Mouse (Mus musculus) forebrain, embryonic 10.5 days (tissue): ENCODE data around the gene Mob3b. TPM values are rescaled to one million over a fixed set of nuclear protein-coding genes. Genes with fewer than 3 reads are reported as not detected.

Source experiments
- DNase-seq: peaks from one replicate; pipeline ENCODE4 v3.0.0-alpha.2; 2017; ENCODE audit warnings: low spot score; ENCODE audit errors: extremely low spot score
- H3K27ac ChIP-seq: fragments of 300-500 bp; sonication (generic); 2 replicates; pipeline ENCODE4 v1.5.1; 2016; ENCODE audit warnings: mild to moderate bottlenecking
- H3K27me3 ChIP-seq: fragments of 300-500 bp; sonication (generic); 2 replicates; pipeline ENCODE4 v1.6.1; 2016; ENCODE audit warnings: mild to moderate bottlenecking; ENCODE audit not compliant: poor library complexity, severe bottlenecking
- H3K36me3 ChIP-seq: fragments of 300-500 bp; sonication (generic); replicated peaks from 2 replicates; pipeline ENCODE4 v1.6.1; 2016; ENCODE audit warnings: mild to moderate bottlenecking, moderate library complexity
- H3K4me1 ChIP-seq: fragments of 300-500 bp; sonication (generic); 2 replicates; pipeline ENCODE4 v1.6.1; 2016
- H3K4me3 ChIP-seq: fragments of 300-500 bp; sonication (generic); 2 replicates; pipeline ENCODE4 v1.5.1; 2016; ENCODE audit warnings: mild to moderate bottlenecking, moderate library complexity
- H3K9me3 ChIP-seq: fragments of 300-500 bp; sonication (generic); 2 replicates; pipeline ENCODE4 v1.6.1; 2016; ENCODE audit warnings: mild to moderate bottlenecking, moderate library complexity
- WGBS: fragments of 180-500 bp; shearing (Covaris S2); methylation state at CpG from one replicate; pipeline ENCODE4 v1.1.7; 2016; 5-methylcytosine and 5-hydroxymethylcytosine counted together
- polyA plus RNA-seq: library from polyadenylated mRNA; unstranded; fragments of >200 nt; fragmentation: Nextera tagmentation; extraction: Ambion mirVana; gene quantifications from 2 replicates; pipeline ENCODE4 v1.2.1, GENCODE M21; 2016

Mob3b gene
- polyA plus RNA-seq, 1 experiment from 2014 or later = 24.1 TPM

- no peak overlapping the region for H3K4me3 ChIP-seq
- H3K36me3 ChIP-seq = peaks cover 7% of the 10 kb centered on the region
- no peak overlapping the region for H3K27ac ChIP-seq
- H3K27me3 ChIP-seq = no peaks in the 10 kb centered on the region
- DNase-seq = no peak
- 96% methylated on average over 6 of the region's 6 CpGs for WGBS
- H3K9me3 ChIP-seq = no peaks in the 10 kb centered on the region
- H3K4me1 ChIP-seq = peaks cover 26% of the 10 kb centered on the region
These were observed 173.8 kb downstream of the Mob3b start for GRCm38 (mm10) chr4:34983511-34983910.

DNA sequence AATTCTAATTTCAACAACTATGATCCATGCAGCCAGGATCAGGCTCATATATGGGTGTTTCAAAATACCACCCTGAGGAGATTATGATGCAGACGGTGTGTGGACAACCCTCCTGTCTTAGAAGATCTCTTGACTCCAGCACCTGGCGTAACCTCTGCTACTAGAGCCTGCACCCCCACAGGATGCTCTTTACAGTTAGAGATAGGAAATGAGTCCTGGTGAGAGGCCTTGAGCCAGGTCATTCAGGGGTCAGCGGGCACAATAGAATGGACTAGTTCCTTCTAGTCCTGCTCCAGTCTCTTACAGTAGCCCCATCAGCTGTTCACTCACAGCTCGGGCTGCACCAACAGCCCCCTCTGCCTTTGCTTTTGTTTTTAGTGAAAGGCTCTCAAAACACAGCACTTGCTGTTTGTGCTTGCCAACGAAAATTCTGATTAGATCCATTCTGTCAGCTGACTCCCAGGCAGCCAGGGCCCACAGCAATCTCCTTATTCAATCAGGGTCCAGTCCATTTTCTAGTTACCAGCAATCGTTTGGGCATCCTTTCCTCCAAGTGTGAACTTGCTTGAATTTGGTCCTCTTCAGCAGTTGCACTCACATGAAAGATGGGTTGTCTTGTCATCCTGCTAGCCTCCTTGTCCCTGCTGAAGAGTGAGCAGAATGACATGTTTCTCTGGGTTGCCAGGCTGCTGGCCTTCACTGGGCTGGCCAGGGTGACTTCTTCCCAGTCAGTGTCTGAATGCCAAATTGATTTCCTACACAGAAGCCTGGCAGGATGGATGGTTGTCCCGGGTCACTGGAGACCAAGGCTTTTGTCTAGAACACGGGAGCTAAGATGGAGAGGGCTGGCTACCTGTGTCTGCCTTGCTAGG lies 175.7 kb downstream of the Mob3b start:
- Histone ChIP-seq H3K4me1 (peaks cover 20% of the 10 kb centered on the region), H3K9me3 (no peaks in the 10 kb centered on the region), H3K27me3 (no peaks in the 10 kb centered on the region), H3K4me3 (no peak overlapping the region), H3K27ac (no peak overlapping the region), H3K36me3 (peaks cover 7% of the 10 kb centered on the region)
- 77% methylated on average over 8 of the region's 8 CpGs for WGBS
- DNase-seq = no peak

DNA sequence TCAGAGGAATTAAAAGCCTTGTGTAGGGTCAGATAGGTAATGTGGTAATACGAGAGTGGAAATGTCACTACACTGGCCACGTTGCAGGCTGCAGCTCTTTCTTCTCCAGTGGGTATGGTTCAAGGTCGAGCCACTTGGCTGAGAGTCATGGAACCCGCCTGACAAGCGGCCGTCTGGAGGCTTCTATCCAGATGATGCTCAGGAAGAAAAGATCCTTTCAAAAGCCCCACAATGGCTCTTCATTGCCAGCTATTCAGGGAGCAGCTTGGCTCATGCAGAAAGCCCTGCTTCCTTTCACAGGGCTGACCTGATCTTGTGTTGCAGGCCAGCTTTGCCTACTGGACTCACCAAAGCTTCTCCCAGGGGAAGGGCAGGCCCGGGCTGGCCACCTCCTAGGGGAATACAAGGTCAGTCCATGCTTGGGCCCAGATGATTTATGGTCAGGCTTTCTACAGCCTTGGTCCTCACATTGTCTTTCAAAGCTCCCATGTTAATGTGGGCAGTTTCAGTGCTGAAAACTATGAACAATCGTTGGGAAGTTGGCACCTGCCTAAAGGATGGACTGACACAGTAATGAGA lies 176.7 kb downstream of the Mob3b start:
- H3K27ac ChIP-seq = no peak overlapping the region
- peaks cover 5% of the 10 kb centered on the region for H3K36me3 ChIP-seq
- no peak for DNase-seq
- H3K9me3 ChIP-seq = no peaks in the 10 kb centered on the region
- peaks cover 18% of the 10 kb centered on the region for H3K4me1 ChIP-seq
- 77% methylated on average over 8 of the region's 8 CpGs for WGBS
- no peak overlapping the region for H3K4me3 ChIP-seq
- H3K27me3 ChIP-seq = no peaks in the 10 kb centered on the region

DNA sequence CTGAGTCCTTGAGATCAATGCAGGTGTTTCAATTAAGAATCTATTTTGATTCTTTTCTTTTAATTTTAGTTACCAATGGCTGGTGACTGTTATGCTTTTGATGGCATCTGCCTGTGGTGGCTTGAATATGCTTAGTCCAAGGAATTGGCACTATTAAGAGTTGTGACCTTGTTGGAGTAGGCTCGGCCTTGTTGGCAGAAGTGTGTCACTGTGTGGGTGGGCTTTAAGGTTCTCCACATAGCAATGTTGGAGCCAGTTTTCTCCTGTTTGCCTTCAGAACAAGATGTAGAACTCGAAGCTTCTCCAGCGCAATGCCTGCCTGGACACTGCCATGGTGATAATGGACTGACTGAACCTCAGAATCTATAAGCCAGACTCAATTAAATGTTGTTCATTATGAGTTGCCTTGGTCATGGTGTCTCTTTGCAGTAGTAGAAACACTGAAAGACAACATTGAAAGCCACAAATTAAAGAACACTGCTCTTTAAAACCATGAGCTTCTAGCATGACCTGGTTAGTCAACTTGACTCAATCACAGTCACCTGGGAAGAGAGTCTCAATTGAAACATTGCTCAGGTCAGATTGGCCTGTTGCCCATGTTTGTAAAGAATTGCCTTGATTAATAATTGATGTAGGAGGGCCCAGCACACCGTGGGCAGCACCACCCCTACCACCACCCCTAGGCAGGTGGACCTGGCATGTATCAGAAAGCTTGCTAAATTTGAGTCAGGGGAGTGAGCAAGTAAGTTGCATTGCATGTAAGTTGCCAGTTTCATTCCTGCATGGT lies 180.2 kb downstream of the Mob3b start:
- peaks cover 18% of the 10 kb centered on the region for H3K4me1 ChIP-seq
- 92% methylated on average over 4 of the region's 4 CpGs for WGBS
- H3K9me3 ChIP-seq = peaks cover 1% of the 10 kb centered on the region; the same call in 1 of the 2 replicates
- H3K36me3 ChIP-seq = no peaks in the 10 kb centered on the region
- H3K4me3 ChIP-seq = no peak overlapping the region
- H3K27ac ChIP-seq = no peak overlapping the region
- DNase-seq = no peak
- no peaks in the 10 kb centered on the region for H3K27me3 ChIP-seq

GRCm38 (mm10) chr4:34976331-34976778 lies 180.9 kb downstream of the Mob3b start:
- Histone ChIP-seq H3K27ac (no peak overlapping the region), H3K4me3 (no peak overlapping the region), H3K9me3 (peaks cover 3% of the 10 kb centered on the region; the same call in 1 of the 2 replicates), H3K4me1 (peaks cover 13% of the 10 kb centered on the region), H3K27me3 (no peaks in the 10 kb centered on the region), H3K36me3 (no peaks in the 10 kb centered on the region)
- WGBS = 95% methylated on average over 13 of the region's 13 CpGs
- no peak for DNase-seq

DNA sequence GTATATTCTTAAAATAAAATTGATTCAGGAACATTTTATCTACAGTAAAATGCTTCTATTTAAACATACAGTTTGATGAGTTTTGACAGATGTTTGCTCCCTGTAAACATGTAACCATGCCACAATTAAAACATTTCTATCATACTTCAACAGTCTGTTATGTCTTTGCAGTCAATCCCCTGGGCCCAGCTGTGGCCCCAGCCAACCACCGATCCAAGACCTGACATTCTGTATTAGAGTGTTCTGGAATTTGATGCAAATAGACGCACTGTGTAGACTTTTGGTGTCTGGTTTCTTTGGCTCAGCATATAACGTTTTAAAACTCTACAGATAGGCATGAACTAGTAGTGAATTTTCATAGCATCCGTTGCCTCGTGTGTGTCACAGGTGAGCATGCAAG lies 182.5 kb downstream of the Mob3b start:
- WGBS = 92% methylated on average over 5 of the region's 5 CpGs

DNA sequence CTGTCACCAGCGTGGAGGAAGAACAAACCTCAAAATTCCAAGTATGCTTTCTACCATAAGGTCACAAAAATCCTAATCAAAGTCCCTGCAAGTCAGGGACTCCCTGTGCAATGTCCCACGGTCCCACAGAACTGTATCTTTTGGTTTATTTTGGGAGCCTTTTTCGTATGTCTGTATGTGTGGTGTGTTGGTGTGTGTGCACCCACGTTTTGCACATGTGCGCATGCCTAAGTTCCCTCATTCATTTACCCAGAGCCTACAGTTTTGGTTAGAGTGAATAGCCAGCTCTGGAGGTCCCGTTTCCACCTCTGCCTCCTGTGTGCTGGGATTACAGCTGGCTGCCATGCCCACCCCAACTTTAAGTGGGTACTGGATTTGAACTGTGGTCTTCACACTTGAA lies 189.7 kb downstream of the Mob3b start:
- H3K27ac ChIP-seq = no peak overlapping the region
- no peak for DNase-seq
- H3K9me3 ChIP-seq = peaks cover 3% of the 10 kb centered on the region; the same call in 1 of the 2 replicates
- H3K4me1 ChIP-seq = peaks cover 15% of the 10 kb centered on the region
- whole genome bisulfite sequencing = 90% methylated on average over 6 of the region's 6 CpGs
- H3K4me3 ChIP-seq = no peak overlapping the region
- H3K36me3 ChIP-seq = no peaks in the 10 kb centered on the region
- H3K27me3 ChIP-seq = no peaks in the 10 kb centered on the region

More for the DNA sequence above, 182.5 kb downstream of the Mob3b start:
- Histone ChIP-seq H3K4me3 (no peak overlapping the region), H3K27ac (no peak overlapping the region), H3K36me3 (no peaks in the 10 kb centered on the region), H3K9me3 (peaks cover 3% of the 10 kb centered on the region; the same call in 1 of the 2 replicates), H3K4me1 (no peaks in the 10 kb centered on the region), H3K27me3 (no peaks in the 10 kb centered on the region)
- no peak for DNase-seq

DNA sequence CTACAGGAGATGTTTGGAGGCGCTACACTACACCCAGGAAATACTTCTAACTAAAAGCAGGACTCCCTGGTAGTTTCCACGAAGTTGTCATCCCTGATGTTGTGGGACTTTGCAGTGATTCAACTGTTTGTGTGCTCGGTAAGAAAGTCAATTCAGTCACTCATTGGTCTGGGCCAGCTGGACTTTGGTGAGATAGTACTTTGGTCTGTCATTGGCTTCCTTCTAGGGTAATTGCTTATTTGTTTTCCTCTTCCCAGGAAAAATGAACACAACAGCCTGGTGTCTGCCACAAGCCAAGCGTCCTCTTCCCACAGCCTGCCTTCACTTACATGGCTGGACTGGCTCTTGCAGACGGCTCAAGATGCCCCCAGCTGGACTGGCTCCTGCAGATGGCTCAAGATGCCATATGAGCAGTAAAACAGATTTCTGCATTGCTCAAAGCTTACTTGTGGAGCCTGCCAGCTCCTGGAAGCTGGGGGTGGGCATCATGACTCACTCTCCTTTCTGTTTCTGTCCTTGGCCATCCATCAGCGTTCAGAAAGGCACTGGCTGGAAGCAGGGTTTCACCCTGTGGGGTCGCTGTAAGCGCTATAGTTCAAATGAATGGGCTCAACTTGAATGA lies 190.8 kb downstream of the Mob3b start:
- Histone ChIP-seq H3K27ac (0 out of 2 replicates have a peak overlapping the region, but pooled peaks have one; percentile 12), H3K9me3 (no peaks in the 10 kb centered on the region), H3K4me3 (no peak overlapping the region), H3K36me3 (no peaks in the 10 kb centered on the region), H3K4me1 (peaks cover 15% of the 10 kb centered on the region), H3K27me3 (no peaks in the 10 kb centered on the region)
- no peak for DNase-seq
- 82% methylated on average over 8 of the region's 8 CpGs for WGBS

GRCm38 (mm10) chr4:34964906-34965305 lies 192.4 kb downstream of the Mob3b start:
- H3K27ac ChIP-seq = no peak overlapping the region
- no peaks in the 10 kb centered on the region for H3K9me3 ChIP-seq
- H3K4me1 ChIP-seq = peaks cover 15% of the 10 kb centered on the region
- H3K27me3 ChIP-seq = no peaks in the 10 kb centered on the region
- DNase-seq = no peak
- no peaks in the 10 kb centered on the region for H3K36me3 ChIP-seq
- 79% methylated on average over 10 of the region's 10 CpGs for WGBS
- H3K4me3 ChIP-seq = no peak overlapping the region

DNA sequence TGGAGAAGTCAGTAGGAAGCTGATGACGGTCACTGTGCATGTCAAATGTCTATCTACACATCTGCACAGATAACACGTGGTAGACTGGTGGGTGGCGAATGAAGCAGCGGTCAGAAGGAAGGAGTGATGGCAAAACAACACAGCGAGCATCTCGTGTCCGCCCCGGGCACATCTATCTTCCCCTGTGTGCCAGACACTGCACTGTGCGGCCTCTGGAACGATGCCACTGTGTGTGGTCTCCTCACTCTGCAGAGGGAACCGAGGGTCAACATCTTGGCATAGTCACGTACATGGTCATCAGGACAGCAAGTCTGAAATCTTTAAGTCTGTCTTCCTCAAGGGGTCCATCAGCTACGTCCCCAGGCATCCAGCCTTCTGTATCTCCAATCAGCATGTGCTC lies 193.3 kb downstream of the Mob3b start:
- peaks cover 15% of the 10 kb centered on the region for H3K4me1 ChIP-seq
- H3K36me3 ChIP-seq = no peaks in the 10 kb centered on the region
- DNase-seq = no peak
- H3K27me3 ChIP-seq = no peaks in the 10 kb centered on the region
- 90% methylated on average over 13 of the region's 13 CpGs for WGBS
- H3K4me3 ChIP-seq = no peak overlapping the region
- H3K27ac ChIP-seq = no peak overlapping the region
- H3K9me3 ChIP-seq = no peaks in the 10 kb centered on the region

DNA sequence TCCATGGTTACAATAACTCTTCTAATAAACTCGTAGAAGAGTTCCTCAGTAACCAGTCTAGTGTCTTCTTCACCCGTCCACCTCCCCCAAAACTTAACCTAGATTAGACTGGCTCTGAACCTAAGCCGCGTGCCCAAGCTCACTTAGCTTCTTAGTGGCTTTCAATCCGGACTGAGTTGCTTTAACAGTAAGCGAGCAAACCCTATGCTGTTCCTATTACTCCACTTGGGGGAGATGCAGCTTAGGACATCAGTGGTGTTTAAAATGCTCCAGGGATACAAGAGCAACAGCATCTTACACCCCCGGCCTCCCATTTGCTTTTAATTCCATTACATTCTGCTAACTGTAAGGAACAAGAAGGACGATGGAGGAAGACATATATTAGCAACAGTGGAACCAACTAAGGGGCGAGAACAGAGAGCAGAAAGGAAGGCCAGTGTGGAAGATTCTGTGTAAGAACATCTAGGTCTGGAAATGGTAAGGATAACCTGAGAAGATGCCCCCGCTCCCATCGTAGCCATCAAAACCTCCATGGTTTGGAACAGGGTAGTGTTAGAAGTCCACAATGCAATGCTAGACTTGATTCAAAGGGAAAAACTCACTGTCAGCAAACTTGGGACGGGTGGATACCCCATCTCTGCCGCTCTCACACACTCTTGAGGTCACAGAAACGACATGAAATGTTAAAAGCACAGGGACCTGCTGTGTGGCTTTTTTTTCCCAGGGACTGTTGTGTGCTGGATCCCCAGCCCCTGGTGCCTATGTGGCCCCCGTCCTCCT lies 196.3 kb downstream of the Mob3b start:
- no peaks in the 10 kb centered on the region for H3K27me3 ChIP-seq
- no peak for DNase-seq
- no peak overlapping the region for H3K4me3 ChIP-seq
- 81% methylated on average over 15 of the region's 15 CpGs for WGBS
- H3K9me3 ChIP-seq = no peaks in the 10 kb centered on the region
- H3K4me1 ChIP-seq = peaks cover 9% of the 10 kb centered on the region
- H3K27ac ChIP-seq = no peak overlapping the region
- H3K36me3 ChIP-seq = no peaks in the 10 kb centered on the region

GRCm38 (mm10) chr4:34959477-34959876 lies 197.8 kb downstream of the Mob3b start:
- Histone ChIP-seq H3K4me1 (peaks cover 9% of the 10 kb centered on the region), H3K27ac (no peak overlapping the region), H3K36me3 (no peaks in the 10 kb centered on the region), H3K27me3 (no peaks in the 10 kb centered on the region), H3K4me3 (no peak overlapping the region), H3K9me3 (no peaks in the 10 kb centered on the region)
- 87% methylated on average over 6 of the region's 6 CpGs for WGBS
- DNase-seq = no peak
